Mouse (Mus musculus) MEL (cell line): ENCODE measurements around the gene Fbxw7.
A peak's percentile ranks its signal among the peaks of the same experiment; 100 is the strongest.

Source experiments
- CTCF ChIP-seq, 3 experiments: IDR thresholded peaks in 2 of 3; conservative IDR thresholded peaks in 1 of 3; 2 replicates each; pipeline ENCODE4 v1.5.1; 2011 to 2012; ENCODE audit warnings: low read length in 3 of 3, low read depth in 2 of 3, mild to moderate bottlenecking in 2 of 3, improper control_type of control experiment in 1 of 3, inconsistent platforms in 1 of 3, mixed read lengths in 1 of 3, moderate library complexity in 1 of 3; ENCODE audit not compliant: control insufficient read depth in 1 of 3, insufficient read depth in 1 of 3, poor library complexity in 1 of 3, severe bottlenecking in 1 of 3
- ELF1 ChIP-seq: IDR thresholded peaks from 2 replicates; pipeline ENCODE4 v1.6.1; 2014; ENCODE audit warnings: low read depth, mild to moderate bottlenecking, inconsistent platforms, low read length, improper control_type of control experiment, moderate library complexity
- MYC ChIP-seq: IDR thresholded peaks from 2 replicates; pipeline ENCODE4 v1.6.1; 2011; ENCODE audit warnings: low read depth, mild to moderate bottlenecking, low read length, improper control_type of control experiment, moderate library complexity
- NELFE ChIP-seq: IDR thresholded peaks from 2 replicates; pipeline ENCODE4 v1.6.1; 2011; ENCODE audit warnings: low read depth, low read length, improper control_type of control experiment
- RCOR1 ChIP-seq: IDR thresholded peaks from 2 replicates; pipeline ENCODE4 v1.6.1; 2012; ENCODE audit warnings: low read depth, mild to moderate bottlenecking, inconsistent platforms, low read length, improper control_type of control experiment

DNA sequence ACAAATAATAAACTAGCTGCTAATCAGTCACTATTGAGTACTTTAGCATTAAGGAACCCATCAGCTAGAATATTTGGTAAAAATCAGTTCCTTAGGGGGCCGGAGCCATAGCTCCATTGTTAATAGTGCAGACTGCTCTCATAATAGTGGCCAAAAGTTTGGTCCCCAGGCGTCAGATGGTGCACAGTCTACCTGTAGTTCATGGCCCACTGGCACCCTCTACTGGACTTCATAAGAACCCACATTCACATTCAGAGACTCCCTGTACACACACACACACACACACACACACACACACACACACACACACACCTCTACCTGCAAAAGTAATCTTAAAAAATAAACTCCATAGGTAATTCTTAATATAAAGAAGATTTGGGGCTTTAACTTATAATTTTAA is 112.8 kb downstream of the Fbxw7 start:
- peak in 2 of 3 experiments; percentile 31 to 37; a peak in 4 of 6 replicates for TF ChIP-seq CTCF (IDR thresholded peaks at IDR 0.05 in 2 of 3, conservative IDR thresholded peaks at IDR 0.05 in 1 of 3; ENCODE audit: control insufficient read depth in 1 of 3, insufficient read depth in 1 of 3, low read depth in 2 of 3, low read length in 3 of 3, poor library complexity in 1 of 3, severe bottlenecking in 1 of 3)
- TF ChIP-seq RCOR1: no peak
- no peak for TF ChIP-seq ELF1
- no peak for TF ChIP-seq MYC
- no peak for TF ChIP-seq NELFE
